Mouse (Mus musculus): Measurements from ENCODE around the gene Uqcr10. TPM values are rescaled to one million over a fixed set of nuclear protein-coding genes. Genes with fewer than 3 reads are reported as not detected.

Gene Uqcr10
- polyA plus RNA-seq, 1 experiment = 399 TPM

DNA sequence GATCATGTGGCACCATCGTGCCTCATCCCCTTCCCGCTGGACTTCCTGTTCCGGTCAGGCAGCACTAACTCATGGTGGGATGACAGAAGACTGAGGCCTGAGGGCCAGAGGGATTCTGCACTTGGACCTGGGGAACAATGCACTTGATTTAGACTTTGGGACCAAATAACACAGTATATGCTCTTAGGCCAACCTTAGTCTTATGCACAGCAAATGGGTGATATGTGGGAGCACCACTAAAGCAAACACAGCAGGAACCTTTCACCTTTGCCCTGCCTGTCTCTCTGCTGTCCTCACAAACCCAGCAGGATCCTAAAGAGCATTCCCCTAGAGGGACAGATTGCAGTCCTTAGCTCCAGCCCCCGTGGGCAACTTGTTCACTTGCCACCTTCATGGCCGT, 36.6 kb upstream of the Uqcr10 start:
- no peak overlapping the region for H3K4me3 ChIP-seq (ENCODE audit: control insufficient read depth, low read depth, low read length)
- H3K27me3 ChIP-seq (ENCODE audit: control insufficient read depth, insufficient read depth, low read length) = no peaks in the 10 kb centered on the region
- TF ChIP-seq POLR2A (IDR thresholded peaks at IDR 0.05; ENCODE audit: control insufficient read depth, low read depth, low read length) (no peak), CTCF (IDR thresholded peaks at IDR 0.05; ENCODE audit: control insufficient read depth, insufficient read depth, insufficient replicate concordance, low read depth, low read length) (no peak)
- H3K4me1 ChIP-seq (ENCODE audit: control insufficient read depth, insufficient read depth, low read length) = peaks cover under 1% of the 10 kb centered on the region; the same call in 1 of the 2 replicates
- H3K36me3 ChIP-seq (ENCODE audit: control insufficient read depth, insufficient read depth, low read length) = no peaks in the 10 kb centered on the region; the same call in 1 of the 2 replicates
- no peak overlapping the region for H3K27ac ChIP-seq (ENCODE audit: control insufficient read depth, insufficient read depth, low read depth, low read length)

DNA sequence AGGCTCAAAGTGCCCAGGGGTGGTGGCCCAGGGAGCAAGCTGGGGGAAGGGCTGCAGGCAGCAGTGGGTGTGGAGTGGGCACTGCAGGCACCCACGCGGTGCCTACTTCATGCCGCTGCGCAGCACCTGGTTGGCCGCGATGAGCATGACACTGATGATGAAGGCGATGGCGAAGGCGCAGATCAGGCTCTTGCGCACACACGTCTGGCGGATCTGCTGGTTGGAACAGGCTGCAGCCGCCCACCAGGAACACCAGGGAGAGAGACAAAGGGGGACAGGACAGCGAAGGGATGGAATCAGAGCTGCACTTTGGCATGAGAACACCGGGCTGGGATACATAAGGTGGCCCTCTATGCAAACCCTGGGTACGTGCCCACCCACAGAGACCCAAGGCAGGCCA, 34.6 kb upstream of the Uqcr10 start:
- Histone ChIP-seq H3K4me3 (ENCODE audit: control insufficient read depth, low read depth, low read length) (no peak overlapping the region), H3K27ac (ENCODE audit: control insufficient read depth, insufficient read depth, low read depth, low read length) (no peak overlapping the region), H3K36me3 (ENCODE audit: control insufficient read depth, insufficient read depth, low read length) (no peaks in the 10 kb centered on the region; the same call in 1 of the 2 replicates), H3K4me1 (ENCODE audit: control insufficient read depth, insufficient read depth, low read length) (no peaks in the 10 kb centered on the region), H3K27me3 (ENCODE audit: control insufficient read depth, insufficient read depth, low read length) (no peaks in the 10 kb centered on the region)
- no peak for TF ChIP-seq POLR2A (IDR thresholded peaks at IDR 0.05; ENCODE audit: control insufficient read depth, low read depth, low read length)
- TF ChIP-seq CTCF (IDR thresholded peaks at IDR 0.05; ENCODE audit: control insufficient read depth, insufficient read depth, insufficient replicate concordance, low read depth, low read length) = no peak

DNA sequence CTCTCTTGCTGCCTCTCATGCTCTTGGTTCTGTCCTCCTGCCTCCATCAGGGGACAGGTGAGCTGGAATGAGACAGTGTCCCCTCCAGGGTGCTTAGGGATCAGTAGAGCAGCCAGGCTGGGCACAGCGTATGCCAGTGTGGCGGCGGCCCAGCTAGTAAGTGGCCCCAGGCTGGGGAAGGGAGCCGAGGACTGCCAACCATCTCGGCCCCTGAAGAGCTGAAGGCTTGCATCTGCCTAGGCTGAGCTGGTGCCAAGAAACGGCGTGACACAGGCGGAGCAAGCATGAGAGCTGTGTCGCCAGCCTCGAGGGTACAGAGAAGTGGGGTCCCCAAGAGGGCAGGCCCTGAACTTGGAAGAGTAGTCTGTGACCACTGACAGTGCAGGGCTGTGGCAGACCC, 33.5 kb upstream of the Uqcr10 start:
- Histone ChIP-seq H3K36me3 (ENCODE audit: control insufficient read depth, insufficient read depth, low read length) (no peaks in the 10 kb centered on the region; the same call in 1 of the 2 replicates), H3K27ac (ENCODE audit: control insufficient read depth, insufficient read depth, low read depth, low read length) (no peak overlapping the region), H3K27me3 (ENCODE audit: control insufficient read depth, insufficient read depth, low read length) (no peaks in the 10 kb centered on the region), H3K4me3 (ENCODE audit: control insufficient read depth, low read depth, low read length) (no peak overlapping the region), H3K4me1 (ENCODE audit: control insufficient read depth, insufficient read depth, low read length) (no peaks in the 10 kb centered on the region)
- TF ChIP-seq POLR2A (IDR thresholded peaks at IDR 0.05; ENCODE audit: control insufficient read depth, low read depth, low read length) (no peak), CTCF (IDR thresholded peaks at IDR 0.05; ENCODE audit: control insufficient read depth, insufficient read depth, insufficient replicate concordance, low read depth, low read length) (no peak)

DNA sequence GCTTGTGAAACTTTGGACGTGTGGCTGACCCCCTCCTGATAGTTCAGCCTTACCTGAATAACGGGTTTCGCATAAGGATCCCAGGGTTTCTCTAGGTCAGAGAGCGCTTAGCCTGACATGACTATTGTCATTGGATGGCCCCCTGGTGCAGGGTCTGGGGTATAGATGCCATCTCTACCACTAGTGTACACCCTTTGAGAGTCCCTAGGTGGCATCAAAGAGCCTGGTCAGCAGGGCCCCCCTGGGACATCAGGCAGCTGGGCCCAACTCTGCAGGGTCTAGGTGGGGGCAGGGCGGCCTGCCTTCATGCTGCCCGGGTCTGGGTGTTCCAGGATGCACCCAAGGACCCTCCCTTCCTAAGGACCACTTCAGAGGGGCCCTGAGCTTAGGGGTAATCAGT, 32.2 kb upstream of the Uqcr10 start:
- H3K36me3 ChIP-seq (ENCODE audit: control insufficient read depth, insufficient read depth, low read length) = no peaks in the 10 kb centered on the region; the same call in 1 of the 2 replicates
- no peak for TF ChIP-seq CTCF (IDR thresholded peaks at IDR 0.05; ENCODE audit: control insufficient read depth, insufficient read depth, insufficient replicate concordance, low read depth, low read length)
- no peak for TF ChIP-seq POLR2A (IDR thresholded peaks at IDR 0.05; ENCODE audit: control insufficient read depth, low read depth, low read length)
- no peaks in the 10 kb centered on the region for H3K4me1 ChIP-seq (ENCODE audit: control insufficient read depth, insufficient read depth, low read length)
- H3K27ac ChIP-seq (ENCODE audit: control insufficient read depth, insufficient read depth, low read depth, low read length) = no peak overlapping the region
- no peaks in the 10 kb centered on the region for H3K27me3 ChIP-seq (ENCODE audit: control insufficient read depth, insufficient read depth, low read length)
- H3K4me3 ChIP-seq (ENCODE audit: control insufficient read depth, low read depth, low read length) = no peak overlapping the region

DNA sequence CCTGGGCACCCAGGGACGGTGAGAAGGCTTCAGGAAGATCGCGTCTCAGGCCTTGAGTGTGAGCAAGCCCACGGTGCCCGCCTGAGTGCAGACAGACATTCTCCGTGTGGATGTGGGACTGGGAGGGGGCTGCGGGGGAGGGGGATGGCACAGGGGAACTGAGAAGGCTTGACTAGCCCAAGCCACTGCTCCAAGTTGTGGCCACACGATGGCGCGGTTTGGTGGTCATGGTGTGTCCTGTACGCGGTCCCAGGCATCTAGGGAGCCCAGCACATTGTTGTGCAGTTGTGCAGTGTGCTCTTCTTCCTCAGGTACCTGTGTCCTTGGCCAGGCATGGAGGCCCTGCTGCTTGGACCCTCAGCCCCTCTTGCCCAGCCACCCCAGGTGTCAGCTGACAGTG, 30.0 kb upstream of the Uqcr10 start:
- no peak overlapping the region for H3K27ac ChIP-seq (ENCODE audit: control insufficient read depth, insufficient read depth, low read depth, low read length)
- H3K27me3 ChIP-seq (ENCODE audit: control insufficient read depth, insufficient read depth, low read length) = no peaks in the 10 kb centered on the region
- H3K4me3 ChIP-seq (ENCODE audit: control insufficient read depth, low read depth, low read length) = no peak overlapping the region
- peak; percentile 15; the same call in 1 of the 2 replicates for TF ChIP-seq CTCF (IDR thresholded peaks at IDR 0.05; ENCODE audit: control insufficient read depth, insufficient read depth, insufficient replicate concordance, low read depth, low read length)
- TF ChIP-seq POLR2A (IDR thresholded peaks at IDR 0.05; ENCODE audit: control insufficient read depth, low read depth, low read length) = no peak
- no peaks in the 10 kb centered on the region for H3K4me1 ChIP-seq (ENCODE audit: control insufficient read depth, insufficient read depth, low read length)
- H3K36me3 ChIP-seq (ENCODE audit: control insufficient read depth, insufficient read depth, low read length) = no peaks in the 10 kb centered on the region; the same call in 1 of the 2 replicates

DNA sequence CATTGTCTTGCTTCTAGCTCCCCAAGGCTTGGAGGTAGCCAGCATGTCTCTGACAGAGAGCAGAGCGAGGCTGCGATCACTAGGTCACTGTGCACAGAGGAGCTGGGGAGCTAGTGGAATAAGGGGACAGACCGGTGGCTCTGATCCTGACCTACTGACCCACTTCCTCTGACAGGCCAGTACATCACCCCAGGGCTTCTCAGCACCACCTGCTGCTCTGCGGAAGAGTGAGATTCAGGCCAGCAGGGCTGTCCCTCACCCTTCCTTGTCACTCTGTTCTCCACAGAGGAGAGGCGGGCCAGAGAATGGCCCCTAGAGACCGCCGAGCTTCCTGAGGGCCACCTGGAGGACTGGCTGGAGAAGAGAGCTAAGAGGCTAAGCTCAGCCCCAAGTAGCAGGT, 27.6 kb upstream of the Uqcr10 start:
- H3K4me3 ChIP-seq (ENCODE audit: control insufficient read depth, low read depth, low read length) = no peak overlapping the region
- TF ChIP-seq CTCF (IDR thresholded peaks at IDR 0.05; ENCODE audit: control insufficient read depth, insufficient read depth, insufficient replicate concordance, low read depth, low read length) = no peak
- TF ChIP-seq POLR2A (IDR thresholded peaks at IDR 0.05; ENCODE audit: control insufficient read depth, low read depth, low read length) = no peak
- no peaks in the 10 kb centered on the region for H3K36me3 ChIP-seq (ENCODE audit: control insufficient read depth, insufficient read depth, low read length)
- no peak overlapping the region for H3K27ac ChIP-seq (ENCODE audit: control insufficient read depth, insufficient read depth, low read depth, low read length)
- H3K27me3 ChIP-seq (ENCODE audit: control insufficient read depth, insufficient read depth, low read length) = no peaks in the 10 kb centered on the region
- no peaks in the 10 kb centered on the region for H3K4me1 ChIP-seq (ENCODE audit: control insufficient read depth, insufficient read depth, low read length)

DNA sequence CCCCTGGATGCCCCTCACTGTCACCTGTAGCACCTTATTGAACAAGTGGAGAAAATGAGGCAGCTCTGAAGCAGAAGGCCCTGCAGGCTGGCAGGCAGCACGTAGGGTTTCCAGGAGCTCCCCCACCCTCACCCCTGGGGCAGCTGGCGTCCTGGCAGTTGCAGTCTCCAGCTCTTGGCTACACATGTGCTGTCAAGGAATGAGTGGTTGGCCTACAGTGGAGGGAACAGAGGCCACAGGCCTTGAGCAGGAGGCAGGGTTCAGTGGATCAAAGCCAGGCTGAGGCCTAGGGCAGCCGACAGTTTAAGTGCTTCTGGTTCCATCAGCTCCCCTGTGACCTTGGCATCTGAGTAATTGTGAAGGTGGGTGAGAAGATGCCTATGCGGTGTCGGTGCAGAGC, 26.8 kb upstream of the Uqcr10 start:
- no peaks in the 10 kb centered on the region for H3K27me3 ChIP-seq (ENCODE audit: control insufficient read depth, insufficient read depth, low read length)
- TF ChIP-seq POLR2A (IDR thresholded peaks at IDR 0.05; ENCODE audit: control insufficient read depth, low read depth, low read length) (no peak), CTCF (IDR thresholded peaks at IDR 0.05; ENCODE audit: control insufficient read depth, insufficient read depth, insufficient replicate concordance, low read depth, low read length) (no peak)
- H3K27ac ChIP-seq (ENCODE audit: control insufficient read depth, insufficient read depth, low read depth, low read length) = no peak overlapping the region
- no peaks in the 10 kb centered on the region for H3K4me1 ChIP-seq (ENCODE audit: control insufficient read depth, insufficient read depth, low read length)
- H3K36me3 ChIP-seq (ENCODE audit: control insufficient read depth, insufficient read depth, low read length) = no peaks in the 10 kb centered on the region
- H3K4me3 ChIP-seq (ENCODE audit: control insufficient read depth, low read depth, low read length) = no peak overlapping the region

DNA sequence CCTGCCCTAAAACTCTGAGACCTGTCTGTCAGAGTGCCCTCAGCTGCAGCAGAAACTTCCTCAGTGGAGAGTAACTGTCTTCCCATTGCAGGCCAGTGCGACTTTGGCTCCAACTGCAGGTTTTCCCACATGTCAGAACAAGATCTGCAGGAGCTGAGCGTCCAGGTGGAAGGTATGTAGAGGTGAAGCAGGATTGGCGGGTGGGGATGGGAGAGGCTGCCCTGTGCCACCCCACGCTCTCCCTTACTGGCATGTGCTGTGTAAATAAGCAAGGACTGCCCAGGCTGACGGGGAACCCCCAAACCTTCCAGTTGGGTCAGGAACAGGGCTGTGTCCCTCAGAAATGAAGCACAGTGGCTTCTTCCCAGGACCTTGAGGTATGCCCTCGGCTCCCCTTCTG, 26.0 kb upstream of the Uqcr10 start:
- TF ChIP-seq POLR2A (IDR thresholded peaks at IDR 0.05; ENCODE audit: control insufficient read depth, low read depth, low read length) (no peak), CTCF (IDR thresholded peaks at IDR 0.05; ENCODE audit: control insufficient read depth, insufficient read depth, insufficient replicate concordance, low read depth, low read length) (no peak)
- H3K36me3 ChIP-seq (ENCODE audit: control insufficient read depth, insufficient read depth, low read length) = no peaks in the 10 kb centered on the region
- no peak overlapping the region for H3K27ac ChIP-seq (ENCODE audit: control insufficient read depth, insufficient read depth, low read depth, low read length)
- H3K4me3 ChIP-seq (ENCODE audit: control insufficient read depth, low read depth, low read length) = no peak overlapping the region
- no peaks in the 10 kb centered on the region for H3K4me1 ChIP-seq (ENCODE audit: control insufficient read depth, insufficient read depth, low read length)
- H3K27me3 ChIP-seq (ENCODE audit: control insufficient read depth, insufficient read depth, low read length) = no peaks in the 10 kb centered on the region
